In genomic region chr16:38958801-38959200, GRCm38 (mm10) we compare ENCODE assay signal across 12 mouse cellular contexts.
"Had no signal": no experiment of that assay in that cellular context is flagged by ENCODE, and none has a peak within 500 bp of the region (broad histone marks: within the 10 kb centered on the region; RNA-seq: fewer than 3 reads in every experiment).

No protein-coding gene starts in this region.

- DNase-seq: kidney, adult 11 months; kidney, adult 8-10 months; kidney, postnatal 10 days; kidney, postnatal 36 days; liver, embryonic 13.5 days; lung, adult 2 months; lung, postnatal 14 days; lung, postnatal 4 days; midbrain, embryonic 14.5 days; thymus, adult 2 months; thymus, postnatal 14 days; thymus, postnatal 4 days had no signal
